Mouse (Mus musculus) embryonic facial prominence, embryonic 15.5 days (tissue): ENCODE results near the gene Gm2897. TPM values are rescaled to one million over a fixed set of nuclear protein-coding genes. Genes with fewer than 3 reads are reported as not detected.
A peak's percentile ranks its signal among the peaks of the same experiment; 100 is the strongest.
"Not testable (repeated sequence)": the region's sequence is repeated elsewhere in the genome, so short reads cannot be mapped to it uniquely, and the experiment has no call there.

Experiments
- ATAC-seq: fragments of 200-750 bp; cut with Nextera tagmentation; 2 replicates; pipeline ENCODE4 v1.8.0; 2017; ENCODE audit warnings: low read depth, moderate TSS enrichment; ENCODE audit not compliant: insufficient number of reproducible peaks, low FRiP score, low TSS enrichment
- H3K27ac ChIP-seq: fragments of 300-500 bp; sonication (generic); replicated peaks from 2 replicates; pipeline ENCODE4 v1.5.1; 2015; ENCODE audit warnings: mild to moderate bottlenecking, inconsistent platforms
- H3K27me3 ChIP-seq: fragments of 300-500 bp; sonication (generic); 2 replicates; pipeline ENCODE4 v1.6.1; 2015; ENCODE audit warnings: inconsistent platforms
- H3K36me3 ChIP-seq: fragments of 300-500 bp; sonication (generic); 2 replicates; pipeline ENCODE4 v1.6.1; 2015; ENCODE audit warnings: mild to moderate bottlenecking, inconsistent platforms
- H3K4me1 ChIP-seq: fragments of 300-500 bp; sonication (generic); 2 replicates; pipeline ENCODE4 v1.6.1; 2015; ENCODE audit warnings: inconsistent platforms
- H3K4me2 ChIP-seq: fragments of 300-500 bp; sonication (generic); replicated peaks from 2 replicates; pipeline ENCODE4 v1.6.1; 2015; ENCODE audit warnings: mild to moderate bottlenecking, inconsistent platforms
- H3K4me3 ChIP-seq: fragments of 300-500 bp; sonication (generic); replicated peaks from 2 replicates; pipeline ENCODE4 v1.5.1; 2015; ENCODE audit warnings: mild to moderate bottlenecking, inconsistent platforms
- H3K9ac ChIP-seq: fragments of 300-500 bp; sonication (generic); 2 replicates; pipeline ENCODE4 v1.6.1; 2015; ENCODE audit warnings: inconsistent platforms
- H3K9me3 ChIP-seq: fragments of 300-500 bp; sonication (generic); replicated peaks from 2 replicates; pipeline ENCODE4 v1.6.1; 2016; ENCODE audit warnings: inconsistent platforms
- WGBS: fragments of 180-500 bp; shearing (Covaris S2); methylation state at CpG from one replicate; pipeline ENCODE4 v1.1.7; 2015; 5-methylcytosine and 5-hydroxymethylcytosine counted together
- polyA plus RNA-seq: library from polyadenylated mRNA; unstranded; fragments of >200 nt; fragmentation: Nextera tagmentation; extraction: Ambion mirVana; gene quantifications from 2 replicates; pipeline ENCODE4 v1.2.1, GENCODE M21; 2015

Gm2897 gene
- 1.3 and 1.5 TPM in 2 replicates for polyA plus RNA-seq

DNA sequence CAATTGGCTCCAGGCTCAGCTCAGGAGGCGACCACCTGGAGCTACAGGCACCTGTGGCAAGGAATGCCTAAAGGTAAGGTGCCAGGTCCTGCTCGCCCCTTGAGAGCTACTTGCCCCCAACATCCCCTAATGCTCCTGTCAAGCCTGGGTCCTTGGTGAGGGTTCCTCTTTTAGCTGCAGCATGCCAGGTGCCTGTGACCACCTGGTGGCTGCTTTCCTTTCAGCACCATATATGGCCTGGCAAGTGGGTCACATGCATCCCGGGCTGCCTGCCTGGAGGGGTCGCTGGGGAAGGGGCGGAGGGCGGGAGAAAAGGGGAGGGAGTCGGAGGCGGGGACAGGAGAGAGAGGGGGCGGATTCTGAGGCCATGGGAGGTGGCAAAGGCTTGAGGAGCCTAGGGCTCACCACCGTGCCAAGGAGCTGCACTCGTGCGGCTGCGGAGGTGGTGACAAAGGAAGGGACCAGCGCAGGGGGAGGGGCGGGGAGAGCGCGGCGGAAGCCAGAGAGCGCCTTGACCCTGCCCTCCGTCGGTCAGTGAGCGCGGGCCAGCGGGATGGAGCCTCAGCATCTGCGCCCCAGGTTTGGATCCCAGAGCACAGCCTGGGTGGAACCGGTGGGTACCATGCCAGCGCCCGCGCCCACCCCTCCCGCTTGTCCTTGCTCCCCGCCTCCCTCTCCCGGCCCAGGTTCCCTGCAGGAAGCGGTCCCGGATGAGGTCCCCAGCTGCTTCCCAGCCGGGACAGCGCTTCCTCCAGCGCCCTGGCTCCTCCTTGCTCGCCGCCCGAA is at the start of gene Gm2897:
Gene Gm2897, plus strand, starts transcription at position 559 of the 786 bp plus-strand sequence.
- not testable (repeated sequence) for H3K4me1 ChIP-seq, H3K9me3 ChIP-seq, H3K27me3 ChIP-seq, ATAC-seq, H3K9ac ChIP-seq, H3K27ac ChIP-seq, H3K36me3 ChIP-seq
- H3K4me2 ChIP-seq, result peak within 1 kb of the TSS; percentile 81
- H3K4me3 ChIP-seq, result peak within 1 kb of the TSS; percentile 46
- WGBS, result 2% methylated on average over 32 of the region's 40 CpGs

DNA sequence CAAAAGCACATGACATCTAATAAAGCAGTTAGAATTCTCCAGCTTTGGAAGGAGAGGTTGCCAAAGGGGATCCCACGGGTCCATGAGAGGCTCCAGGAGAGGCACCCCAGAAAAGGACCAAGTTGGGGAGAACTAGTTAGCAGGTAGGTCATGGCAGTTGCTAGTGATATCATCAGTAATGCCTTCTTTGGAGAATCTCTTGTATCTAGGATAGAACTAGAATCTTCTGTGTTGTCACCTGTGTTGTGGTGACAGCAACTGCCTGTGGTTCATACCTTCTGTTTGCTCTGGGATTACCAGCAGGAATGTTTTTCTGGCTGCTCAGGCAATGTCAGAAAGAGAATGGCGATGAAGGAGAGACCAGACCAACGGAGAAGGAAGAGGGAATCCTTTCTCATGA is 19.4 kb upstream of the Gm2897 start, which contains the start of gene Gm2888:
Gene Gm2888, plus strand, starts transcription at position 301 of the 400 bp plus-strand sequence.
- not testable (repeated sequence) for H3K36me3 ChIP-seq, H3K4me3 ChIP-seq, H3K4me1 ChIP-seq, H3K9ac ChIP-seq, H3K27me3 ChIP-seq, H3K27ac ChIP-seq, ATAC-seq, H3K9me3 ChIP-seq, H3K4me2 ChIP-seq
- WGBS, result 63% methylated on average over 3 of the region's 3 CpGs

DNA sequence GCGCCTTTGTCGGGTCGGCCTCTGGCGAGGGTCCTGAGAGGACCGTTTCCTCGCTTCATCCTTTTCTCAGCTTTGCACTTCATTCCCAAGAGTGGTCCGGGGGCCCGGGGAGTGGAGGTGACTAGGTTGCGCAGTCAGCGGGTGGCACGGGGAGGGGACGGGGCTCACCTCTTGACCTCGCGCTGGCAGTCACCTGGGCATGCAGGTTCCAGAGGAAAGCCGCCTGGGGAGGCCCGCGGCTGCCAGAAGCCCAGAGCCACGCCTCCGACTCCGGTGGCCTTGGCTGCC is 372 bp downstream of the Gm2897 start:
- H3K4me3 ChIP-seq, result peak overlapping the region; percentile 46

GRCm38 (mm10) chr14:3050087-3050486 is 1.0 kb downstream of the Gm2897 start:
- not testable (repeated sequence) for H3K27me3 ChIP-seq, ATAC-seq, H3K27ac ChIP-seq, H3K4me2 ChIP-seq, H3K4me1 ChIP-seq, H3K9ac ChIP-seq, H3K4me3 ChIP-seq, H3K36me3 ChIP-seq, H3K9me3 ChIP-seq
- WGBS, result 2% methylated on average over 4 of the region's 8 CpGs

More for the DNA sequence above, 372 bp downstream of the Gm2897 start:
- ATAC-seq, H3K27ac ChIP-seq, H3K9me3 ChIP-seq, H3K36me3 ChIP-seq, H3K9ac ChIP-seq, H3K27me3 ChIP-seq, H3K4me1 ChIP-seq: not testable (repeated sequence)
- WGBS, result 1% methylated on average over 17 of the region's 20 CpGs
- H3K4me2 ChIP-seq, result peak overlapping the region; percentile 81

GRCm38 (mm10) chr14:3116051-3116450 is 67.0 kb downstream of the Gm2897 start:
- not testable (repeated sequence) for H3K36me3 ChIP-seq, H3K27ac ChIP-seq, H3K4me2 ChIP-seq, H3K4me3 ChIP-seq, H3K27me3 ChIP-seq, H3K9me3 ChIP-seq, H3K4me1 ChIP-seq, H3K9ac ChIP-seq, ATAC-seq
- WGBS, result 90% methylated on average over 23 of the region's 25 CpGs

Other genes with a start within 250 kb of the Gm2897 start
- not detected in 2 replicates for gene Gm2888, start 19.3 kb upstream of the Gm2897 start, polyA plus RNA-seq
- gene Gm10340, start 84.7 kb downstream of the Gm2897 start, polyA plus RNA-seq, result not detected in 2 replicates
- gene Gm5795, start 139.0 kb downstream of the Gm2897 start, polyA plus RNA-seq, result not detected in 2 replicates
- gene D830030K20Rik, start 159.2 kb downstream of the Gm2897 start, polyA plus RNA-seq, result 3.2 and 3.5 TPM in 2 replicates